Mouse (Mus musculus) liver, adult 2 months (tissue): ENCODE results near the gene Pole. TPM values are rescaled to one million over a fixed set of nuclear protein-coding genes. Genes with fewer than 3 reads are reported as not detected.
A peak's percentile ranks its signal among the peaks of the same experiment; 100 is the strongest.

Source experiments
- DNase-seq: peaks from one replicate; pipeline ENCODE4 v3.0.0-alpha.2; 2011; ENCODE audit warnings: low read depth, low spot score; ENCODE audit errors: extremely low read depth
- H3K27ac ChIP-seq: fragments of 200-500 bp; replicated peaks from 2 replicates; pipeline ENCODE4 v1.5.1; 2012; ENCODE audit warnings: low read depth, mild to moderate bottlenecking, control low read depth, inconsistent platforms, low read length; ENCODE audit not compliant: insufficient read depth
- H3K27me3 ChIP-seq: fragments of 200-500 bp; 2 replicates; pipeline ENCODE4 v1.6.1; 2012; ENCODE audit warnings: mild to moderate bottlenecking, moderate library complexity, low read length, inconsistent platforms; ENCODE audit not compliant: control insufficient read depth, insufficient read depth
- H3K36me3 ChIP-seq: fragments of 200-500 bp; 2 replicates; pipeline ENCODE4 v1.6.1; 2012; ENCODE audit warnings: low read length, inconsistent platforms; ENCODE audit not compliant: control insufficient read depth, insufficient read depth
- H3K4me1 ChIP-seq: fragments of 200-500 bp; 2 replicates; pipeline ENCODE4 v1.6.1; 2011; ENCODE audit warnings: low read length; ENCODE audit not compliant: control insufficient read depth, insufficient read depth
- H3K4me3 ChIP-seq: fragments of 200-500 bp; 2 replicates; pipeline ENCODE4 v1.5.1; 2011; ENCODE audit warnings: low read depth, mild to moderate bottlenecking, control low read depth, low read length, moderate library complexity; ENCODE audit not compliant: insufficient read depth
- H3K79me2 ChIP-seq: fragments of 200-500 bp; 2 replicates; pipeline ENCODE4 v1.6.1; 2012; ENCODE audit warnings: inconsistent platforms, mild to moderate bottlenecking, low read length, moderate library complexity; ENCODE audit not compliant: control insufficient read depth, insufficient read depth
- H3K9ac ChIP-seq: fragments of 200-500 bp; 2 replicates; pipeline ENCODE4 v1.6.1; 2012; ENCODE audit warnings: low read depth, mild to moderate bottlenecking, control low read depth, inconsistent platforms, low read length
- CTCF ChIP-seq: fragments of 200-500 bp; IDR thresholded peaks from 2 replicates; pipeline ENCODE4 v1.5.1; 2011; ENCODE audit warnings: low read depth, low read length, control low read depth
- POLR2A ChIP-seq: fragments of 200-500 bp; IDR thresholded peaks from 2 replicates; pipeline ENCODE4 v1.6.1; 2011; ENCODE audit warnings: low read length, control low read depth; ENCODE audit not compliant: insufficient read depth; ENCODE audit errors: extremely low read depth
- WGBS: fragments of 180-500 bp; shearing (Covaris S2); methylation state at CpG from one replicate; pipeline ENCODE4 v1.1.7; 2018; 5-methylcytosine and 5-hydroxymethylcytosine counted together
- polyA plus RNA-seq: library from polyadenylated mRNA; depleted of rRNA; stranded (reverse); fragments of >200 nt; gene quantifications from 2 replicates; pipeline ENCODE4 v1.2.3, GENCODE M21; 2012
- total RNA-seq: library from RNA; depleted of rRNA; stranded (reverse); fragments of >200 nt; gene quantifications from 2 replicates; pipeline ENCODE4 v1.2.3, GENCODE M21; 2014

The Pole gene
- total and polyA plus RNA-seq, 2 experiments, result 1.1 to 1.9 TPM

- no peak overlapping the region for H3K9ac ChIP-seq
Measured at GRCm38 (mm10) chr5:110363179-110363821, 77.2 kb downstream of the Pole start.

DNA sequence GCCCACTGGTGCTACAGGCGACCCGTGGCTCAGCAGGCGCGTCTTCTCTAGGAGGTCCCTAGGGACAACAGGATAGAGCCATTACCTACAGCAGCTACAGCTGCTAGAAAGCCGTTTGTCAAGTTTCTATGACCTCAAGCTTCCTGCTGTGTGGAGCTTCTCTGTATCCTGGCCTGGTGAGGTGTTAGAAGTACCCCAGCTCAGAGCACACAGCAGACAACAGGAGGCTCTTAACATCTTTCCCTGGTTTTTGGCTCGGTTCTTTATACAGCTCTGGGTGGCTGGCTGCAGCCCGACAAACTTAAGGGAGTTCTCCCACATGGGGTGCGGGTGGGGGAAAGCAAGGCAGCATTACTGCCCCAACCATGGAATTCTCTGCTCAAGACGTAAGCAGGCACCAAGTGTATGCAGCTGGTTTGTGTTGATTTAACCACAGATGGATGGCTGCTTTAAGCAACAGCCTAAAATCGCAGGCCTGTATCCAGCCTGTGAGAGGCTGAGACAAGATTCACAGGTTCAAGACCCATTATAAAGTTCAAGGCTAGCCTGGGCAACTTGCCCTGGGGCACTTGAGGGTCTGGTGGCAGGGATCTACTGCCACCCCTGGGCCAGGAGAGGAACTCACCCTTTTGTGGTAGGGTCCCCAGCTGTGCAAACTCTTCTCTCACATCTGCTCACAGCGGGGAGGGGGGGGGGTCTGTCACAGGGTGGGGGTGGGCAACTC, 77.9 kb downstream of the Pole start:
- H3K4me1 ChIP-seq, result no peaks in the 10 kb centered on the region
- H3K27me3 ChIP-seq, result no peaks in the 10 kb centered on the region
- no peak overlapping the region for H3K4me3 ChIP-seq
- TF ChIP-seq CTCF (no peak), POLR2A (no peak)
- no peak overlapping the region for H3K27ac ChIP-seq
- 90% methylated on average over 11 of the region's 11 CpGs for WGBS
- DNase-seq, result no peak
- peaks cover 17% of the 10 kb centered on the region for H3K36me3 ChIP-seq
- no peaks in the 10 kb centered on the region for H3K79me2 ChIP-seq
- no peak overlapping the region for H3K9ac ChIP-seq

More at GRCm38 (mm10) chr5:110363179-110363821, 77.2 kb downstream of the Pole start:
- Histone ChIP-seq H3K4me1 (no peaks in the 10 kb centered on the region), H3K79me2 (no peaks in the 10 kb centered on the region), H3K27ac (no peak overlapping the region), H3K4me3 (no peak overlapping the region), H3K36me3 (peaks cover 12% of the 10 kb centered on the region), H3K27me3 (no peaks in the 10 kb centered on the region)
- WGBS, result 64% methylated on average over 72 of the region's 72 CpGs
- TF ChIP-seq POLR2A (no peak), CTCF (no peak)
- DNase-seq, result no peak

GRCm38 (mm10) chr5:110376802-110377433, 90.8 kb downstream of the Pole start:
- Histone ChIP-seq H3K4me3 (no peak overlapping the region), H3K36me3 (peaks cover 3% of the 10 kb centered on the region), H3K79me2 (no peaks in the 10 kb centered on the region), H3K9ac (no peak overlapping the region), H3K27me3 (no peaks in the 10 kb centered on the region), H3K4me1 (no peaks in the 10 kb centered on the region), H3K27ac (no peak overlapping the region)
- TF ChIP-seq POLR2A (no peak), CTCF (peak; percentile 86)
- DNase-seq, result no peak
- 73% methylated on average over 8 of the region's 8 CpGs for WGBS

DNA sequence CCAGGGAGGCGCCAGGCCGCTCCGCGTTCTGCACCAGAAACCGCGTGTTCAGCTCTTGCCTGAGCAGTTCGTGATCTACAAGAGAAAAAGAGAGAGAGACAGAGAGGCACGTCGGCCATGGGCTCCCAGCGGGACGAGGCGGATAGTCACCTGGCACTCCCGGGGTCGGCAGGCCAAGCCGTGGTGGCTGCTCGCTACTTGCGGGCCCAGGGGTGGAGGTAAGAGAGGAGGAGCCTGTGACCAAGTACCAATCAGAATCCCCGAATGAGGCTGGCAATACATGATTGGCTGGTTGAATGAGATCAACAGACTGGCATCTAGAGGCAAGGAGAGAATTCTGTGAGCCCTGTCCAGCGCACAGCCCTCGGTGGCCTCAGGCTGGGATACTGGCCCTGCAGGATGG, 92.1 kb downstream of the Pole start:
- WGBS, result 78% methylated on average over 20 of the region's 20 CpGs

GRCm38 (mm10) chr5:110379086-110379485, 93.0 kb downstream of the Pole start:
- H3K79me2 ChIP-seq, result no peaks in the 10 kb centered on the region
- 95% methylated on average over 15 of the region's 15 CpGs for WGBS
- H3K9ac ChIP-seq, result no peak overlapping the region
- peaks cover 3% of the 10 kb centered on the region; the same call in 1 of the 2 replicates for H3K36me3 ChIP-seq
- H3K4me3 ChIP-seq, result no peak overlapping the region
- no peak for DNase-seq
- TF ChIP-seq CTCF, result no peak
- TF ChIP-seq POLR2A, result no peak
- no peak overlapping the region for H3K27ac ChIP-seq
- no peaks in the 10 kb centered on the region for H3K4me1 ChIP-seq
- no peaks in the 10 kb centered on the region for H3K27me3 ChIP-seq

More for the DNA sequence above, 92.1 kb downstream of the Pole start:
- Histone ChIP-seq H3K27me3 (no peaks in the 10 kb centered on the region), H3K79me2 (no peaks in the 10 kb centered on the region), H3K36me3 (peaks cover 3% of the 10 kb centered on the region), H3K9ac (no peak overlapping the region), H3K4me1 (no peaks in the 10 kb centered on the region), H3K27ac (no peak overlapping the region), H3K4me3 (no peak overlapping the region)
- TF ChIP-seq POLR2A (no peak), CTCF (no peak)
- DNase-seq, result no peak

DNA sequence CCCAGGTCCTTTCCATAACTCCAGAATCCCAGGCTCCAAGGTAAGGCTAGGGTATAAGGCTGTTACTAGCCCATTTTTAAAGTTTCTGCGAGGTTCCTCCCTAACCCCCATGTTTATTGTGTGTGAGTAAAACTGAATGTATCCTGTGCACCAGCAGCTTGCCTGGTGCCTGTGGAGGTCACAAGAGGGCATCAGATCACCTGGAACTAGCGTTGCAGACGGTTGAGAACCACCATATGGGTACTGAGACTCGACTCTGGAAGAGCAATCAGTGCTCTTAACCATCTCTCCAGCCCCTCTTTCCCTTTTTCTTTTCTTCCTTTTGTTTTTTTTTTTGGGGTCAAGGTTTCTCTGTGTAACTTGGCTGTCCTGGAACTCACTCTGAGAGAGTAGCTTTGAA, 93.7 kb downstream of the Pole start:
- WGBS, result 91% methylated on average over 4 of the region's 4 CpGs
- DNase-seq, result no peak
- Histone ChIP-seq H3K36me3 (peaks cover 1% of the 10 kb centered on the region; the same call in 1 of the 2 replicates), H3K4me1 (no peaks in the 10 kb centered on the region), H3K4me3 (no peak overlapping the region), H3K27me3 (no peaks in the 10 kb centered on the region), H3K79me2 (no peaks in the 10 kb centered on the region; the same call in 1 of the 2 replicates), H3K27ac (no peak overlapping the region), H3K9ac (no peak overlapping the region)
- TF ChIP-seq CTCF (no peak), POLR2A (no peak)
